In the genomic region with DNA sequence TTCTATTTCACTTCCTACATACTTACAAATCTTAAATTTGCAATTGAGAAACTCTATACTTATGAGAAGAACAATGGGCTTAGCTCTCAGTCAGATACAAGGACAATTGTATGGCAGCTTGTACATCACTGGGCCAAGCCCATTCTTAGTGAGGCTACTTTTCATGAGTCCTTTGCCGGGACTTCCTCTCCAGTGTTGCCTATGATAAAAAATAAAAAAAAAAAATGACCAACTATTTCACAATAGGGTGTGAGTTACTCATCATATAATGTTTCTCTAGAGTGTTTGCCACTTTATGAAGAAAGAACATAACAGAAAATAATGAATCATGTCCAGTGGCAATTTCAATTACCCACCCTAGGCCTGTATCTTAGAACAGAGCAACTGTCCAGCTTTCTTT, we compare ENCODE assay signal across 25 mouse cellular contexts.
"Had no signal": no experiment of that assay in that cellular context is flagged by ENCODE, and none has a peak within 500 bp of the region (broad histone marks: within the 10 kb centered on the region; RNA-seq: fewer than 3 reads in every experiment).

No protein-coding gene starts in this region.

- H3K27me3 ChIP-seq: intestine, embryonic 15.5 days; kidney, embryonic 15.5 days; limb, embryonic 12.5 days; limb, embryonic 15.5 days; megakaryocyte, embryonic 14.5 days; neural tube, embryonic 12.5 days; neural tube, embryonic 15.5 days; stomach, embryonic 15.5 days had no signal

- H3K4me2 ChIP-seq: intestine, embryonic 15.5 days; kidney, embryonic 15.5 days; limb, embryonic 12.5 days; limb, embryonic 15.5 days; liver, embryonic 11.5 days; lung, embryonic 14.5 days; neural tube, embryonic 12.5 days; neural tube, embryonic 15.5 days; stomach, embryonic 15.5 days had no signal

- H3K36me3 ChIP-seq: intestine, embryonic 15.5 days; kidney, embryonic 15.5 days; limb, embryonic 12.5 days; limb, embryonic 15.5 days; midbrain, embryonic 10.5 days; neural tube, embryonic 12.5 days; neural tube, embryonic 15.5 days; stomach, embryonic 15.5 days had no signal

- DNase-seq: kidney, adult 11 months; kidney, adult 8-10 months; kidney, postnatal 10 days; kidney, postnatal 36 days; left cerebral cortex, postnatal 4 days; liver, postnatal 0 days; lung, embryonic 14.5 days; lung, postnatal 14 days; lung, postnatal 4 days; midbrain, embryonic 14.5 days; retina, postnatal 1 day; right cerebral cortex, postnatal 25 days; spleen, adult 18-20 months; thymus, postnatal 25 days had no signal

- H3K9me3 ChIP-seq: intestine, embryonic 15.5 days; kidney, embryonic 15.5 days; limb, embryonic 12.5 days; limb, embryonic 15.5 days; midbrain, embryonic 10.5 days; neural tube, embryonic 12.5 days; neural tube, embryonic 15.5 days; stomach, embryonic 15.5 days had no signal

- ATAC-seq: intestine, embryonic 15.5 days; liver, postnatal 0 days had no signal

- H3K27ac ChIP-seq: intestine, embryonic 15.5 days; kidney, embryonic 15.5 days; limb, embryonic 12.5 days; limb, embryonic 15.5 days; liver, embryonic 14.5 days; midbrain, embryonic 10.5 days; neural tube, embryonic 12.5 days; neural tube, embryonic 15.5 days; stomach, embryonic 15.5 days had no signal

- H3K4me3 ChIP-seq: intestine, embryonic 15.5 days; kidney, embryonic 15.5 days; limb, embryonic 12.5 days; limb, embryonic 15.5 days; megakaryocyte, embryonic 14.5 days; midbrain, embryonic 10.5 days; neural tube, embryonic 12.5 days; neural tube, embryonic 15.5 days; stomach, embryonic 15.5 days had no signal

- H3K9ac ChIP-seq: intestine, embryonic 15.5 days; kidney, embryonic 15.5 days; limb, embryonic 12.5 days; limb, embryonic 15.5 days; liver, embryonic 14.5 days; liver, postnatal 0 days; lung, embryonic 14.5 days; neural tube, embryonic 12.5 days; neural tube, embryonic 15.5 days; stomach, embryonic 15.5 days had no signal

- H3K4me1 ChIP-seq: intestine, embryonic 15.5 days; kidney, embryonic 15.5 days; limb, embryonic 12.5 days; limb, embryonic 15.5 days; megakaryocyte, embryonic 14.5 days; midbrain, embryonic 10.5 days; neural tube, embryonic 12.5 days; neural tube, embryonic 15.5 days; stomach, embryonic 15.5 days had no signal
